Mouse (Mus musculus) liver, embryonic 15.5 days (tissue): ENCODE data around the gene Gm4952. TPM values are rescaled to one million over a fixed set of nuclear protein-coding genes. Genes with fewer than 3 reads are reported as not detected.
"Not testable (repeated sequence)": the region's sequence is repeated elsewhere in the genome, so short reads cannot be mapped to it uniquely, and the experiment has no call there.

Source experiments
- ATAC-seq: fragments of 200-750 bp; cut with Nextera tagmentation; 2 replicates; pipeline ENCODE4 v1.8.0; 2017; ENCODE audit warnings: moderate number of reproducible peaks, mild to moderate bottlenecking, moderate library complexity; ENCODE audit not compliant: insufficient read depth
- H3K27ac ChIP-seq: fragments of 300-500 bp; sonication (generic); replicated peaks from 2 replicates; pipeline ENCODE4 v1.5.1; 2015; ENCODE audit warnings: mild to moderate bottlenecking, inconsistent platforms
- H3K27me3 ChIP-seq: fragments of 300-500 bp; sonication (generic); 2 replicates; pipeline ENCODE4 v1.6.1; 2015; ENCODE audit warnings: mild to moderate bottlenecking, inconsistent platforms
- H3K36me3 ChIP-seq: fragments of 300-500 bp; sonication (generic); replicated peaks from 2 replicates; pipeline ENCODE4 v1.6.1; 2015; ENCODE audit warnings: moderate library complexity, mild to moderate bottlenecking, inconsistent platforms
- H3K4me1 ChIP-seq: fragments of 300-500 bp; sonication (generic); replicated peaks from 2 replicates; pipeline ENCODE4 v1.6.1; 2015; ENCODE audit warnings: inconsistent platforms
- H3K4me2 ChIP-seq: fragments of 300-500 bp; sonication (generic); 2 replicates; pipeline ENCODE4 v1.6.1; 2015; ENCODE audit warnings: moderate library complexity, mild to moderate bottlenecking, inconsistent platforms
- H3K4me3 ChIP-seq: fragments of 300-500 bp; sonication (generic); replicated peaks from 2 replicates; pipeline ENCODE4 v1.5.1; 2015; ENCODE audit warnings: mild to moderate bottlenecking, inconsistent platforms
- H3K9ac ChIP-seq: fragments of 300-500 bp; sonication (generic); 2 replicates; pipeline ENCODE4 v1.6.1; 2015; ENCODE audit warnings: moderate library complexity, mild to moderate bottlenecking, inconsistent platforms
- H3K9me3 ChIP-seq: fragments of 300-500 bp; sonication (generic); replicated peaks from 2 replicates; pipeline ENCODE4 v1.6.1; 2016; ENCODE audit warnings: inconsistent platforms
- WGBS: fragments of 180-500 bp; shearing (Covaris S2); methylation state at CpG from one replicate; pipeline ENCODE4 v1.1.7; 2015; ENCODE audit warnings: mixed read lengths; ENCODE audit not compliant: insufficient replicate concordance; 5-methylcytosine and 5-hydroxymethylcytosine counted together
- polyA plus RNA-seq: library from polyadenylated mRNA; unstranded; fragments of >200 nt; fragmentation: Nextera tagmentation; extraction: Ambion mirVana; gene quantifications from 2 replicates; pipeline ENCODE4 v1.2.1, GENCODE M21; 2015

Gm4952 gene
- polyA plus RNA-seq, 1 experiment from 2014 or later: 12.6 TPM

DNA sequence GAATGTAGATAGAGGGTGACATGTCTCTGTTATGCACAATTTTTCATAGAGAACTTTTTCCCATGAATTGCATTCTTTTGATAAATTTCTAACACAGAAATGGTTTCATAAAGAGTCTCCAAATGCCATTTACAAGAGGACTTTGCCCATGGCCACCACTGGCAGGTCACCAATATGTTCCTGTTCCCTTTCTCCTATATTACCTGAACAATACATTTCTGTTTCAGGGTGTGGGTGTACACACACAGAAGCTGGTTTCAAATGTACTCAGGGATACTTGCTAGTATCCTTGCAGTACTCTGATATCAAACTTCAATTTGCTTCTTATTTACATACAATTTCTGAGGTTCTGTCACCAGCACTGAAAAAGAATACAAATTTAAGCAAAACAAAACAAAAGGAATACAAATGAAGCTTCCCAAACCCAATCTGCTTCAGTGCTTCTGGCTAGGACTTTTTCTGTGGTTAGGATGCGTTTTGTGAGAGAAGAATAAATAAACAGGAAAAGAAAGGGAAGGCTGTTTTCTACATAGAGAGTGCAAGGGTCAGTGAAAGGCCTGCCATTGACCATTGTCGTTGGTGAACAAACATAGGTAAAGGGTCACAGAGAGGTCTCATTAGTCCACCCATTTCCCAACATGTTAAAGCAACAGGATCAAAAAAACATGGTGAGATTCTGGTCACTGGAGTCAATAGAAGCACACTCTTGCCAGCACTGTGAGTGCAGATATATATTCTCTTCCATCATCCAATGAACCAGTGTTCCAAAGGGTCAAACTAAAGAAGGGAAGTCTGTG lies 1.1 kb downstream of the Gm4952 start:
- ATAC-seq: peak; percentile 68
- H3K4me3 ChIP-seq: no peak overlapping the region
- H3K27ac ChIP-seq: 0 out of 2 replicates have a peak overlapping the region, but pooled peaks have one; percentile 24
- H3K27me3 ChIP-seq: peaks cover 14% of the 10 kb centered on the region
- WGBS: 11% methylated on average over 2 of the region's 2 CpGs
- no peak overlapping the region for H3K9ac ChIP-seq
- peaks cover 5% of the 10 kb centered on the region for H3K4me1 ChIP-seq
- H3K36me3 ChIP-seq: no peaks in the 10 kb centered on the region
- no peak overlapping the region; the same call in 1 of the 2 replicates for H3K4me2 ChIP-seq
- no peaks in the 10 kb centered on the region for H3K9me3 ChIP-seq

DNA sequence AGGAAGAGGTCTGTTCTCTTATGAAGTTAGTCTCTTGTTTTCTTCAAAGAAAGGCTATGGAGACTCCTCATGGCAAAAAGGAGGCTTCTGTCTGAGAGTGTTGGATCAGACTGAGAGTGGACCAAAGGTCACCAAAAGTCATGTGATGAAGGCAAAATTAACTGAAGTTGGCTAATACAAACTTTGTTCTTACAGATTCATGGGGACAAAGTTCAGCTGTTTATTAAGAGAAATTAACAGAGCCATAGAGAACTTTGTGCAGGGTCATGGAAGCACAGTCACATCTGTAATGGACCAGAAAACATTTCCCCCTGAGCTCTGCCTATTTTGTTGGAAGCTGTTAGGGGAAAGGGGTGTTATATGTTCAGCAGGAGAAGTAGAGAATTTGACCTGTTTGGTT lies 8.6 kb downstream of the Gm4952 start:
- H3K36me3 ChIP-seq: no peaks in the 10 kb centered on the region
- ATAC-seq: no peak
- no peak overlapping the region for H3K4me3 ChIP-seq
- H3K27me3 ChIP-seq: no peaks in the 10 kb centered on the region
- no peak overlapping the region for H3K9ac ChIP-seq
- H3K9me3 ChIP-seq: no peaks in the 10 kb centered on the region
- no peak overlapping the region for H3K27ac ChIP-seq
- H3K4me2 ChIP-seq: no peak overlapping the region
- no peaks in the 10 kb centered on the region for H3K4me1 ChIP-seq

DNA sequence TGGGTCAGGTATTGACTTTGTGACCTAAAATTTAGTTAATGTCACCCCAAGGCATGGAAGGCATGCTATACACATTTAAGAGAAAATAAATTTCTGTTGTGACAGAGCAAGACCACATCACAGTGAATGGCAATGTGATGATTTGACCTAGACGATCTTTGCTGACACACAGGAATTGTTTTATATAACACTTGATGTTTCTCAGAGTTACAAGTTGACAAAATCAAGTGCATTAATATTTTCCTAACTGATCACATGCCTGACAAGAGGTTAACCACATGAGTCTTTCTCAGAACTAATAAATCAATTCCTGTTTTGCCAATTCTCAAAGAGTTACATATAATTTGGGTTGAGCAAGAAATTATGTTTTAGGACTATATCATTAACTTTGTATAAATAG lies 13.9 kb downstream of the Gm4952 start:
- H3K9me3 ChIP-seq: no peaks in the 10 kb centered on the region
- no peak overlapping the region for H3K27ac ChIP-seq
- no peaks in the 10 kb centered on the region for H3K4me1 ChIP-seq
- no peak overlapping the region for H3K4me3 ChIP-seq
- ATAC-seq: no peak
- WGBS: 43% methylated on average over 1 of the region's 1 CpGs
- H3K9ac ChIP-seq: no peak overlapping the region
- H3K36me3 ChIP-seq: no peaks in the 10 kb centered on the region
- H3K27me3 ChIP-seq: no peaks in the 10 kb centered on the region
- H3K4me2 ChIP-seq: no peak overlapping the region

DNA sequence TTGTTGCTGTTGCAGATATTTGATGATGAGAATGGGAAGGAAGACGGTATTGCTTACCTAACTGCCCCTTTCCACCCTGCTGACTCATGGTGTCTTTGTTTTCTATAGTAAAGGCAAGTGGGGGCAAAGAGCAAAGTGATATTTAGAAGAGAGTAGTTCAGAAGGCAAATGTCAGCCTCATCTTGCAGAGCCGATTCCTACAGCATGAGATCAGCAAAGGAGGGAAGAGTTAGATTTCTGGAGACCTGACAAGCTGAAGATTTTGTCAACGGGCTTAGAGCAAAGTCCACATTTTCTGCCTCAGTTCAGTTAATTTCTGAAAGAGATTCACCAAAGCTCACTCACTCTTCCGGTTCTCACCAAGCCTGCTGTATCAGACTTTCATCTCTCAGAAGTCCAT lies 33.4 kb downstream of the Gm4952 start, which contains the start of gene Glyat:
Glyat (plus strand) TSS at position 133 of the 400 bp plus-strand sequence.
- ATAC-seq: no peak
- Histone ChIP-seq H3K9me3 (no peaks in the 10 kb centered on the region), H3K4me1 (no peaks in the 10 kb centered on the region), H3K4me3 (no peak within 1 kb of the TSS), H3K9ac (no peak within 1 kb of the TSS), H3K36me3 (no peaks in the 10 kb centered on the region), H3K27ac (no peak within 1 kb of the TSS), H3K27me3 (no peaks in the 10 kb centered on the region), H3K4me2 (no peak within 1 kb of the TSS)
- WGBS: 43% methylated on average over 4 of the region's 4 CpGs

DNA sequence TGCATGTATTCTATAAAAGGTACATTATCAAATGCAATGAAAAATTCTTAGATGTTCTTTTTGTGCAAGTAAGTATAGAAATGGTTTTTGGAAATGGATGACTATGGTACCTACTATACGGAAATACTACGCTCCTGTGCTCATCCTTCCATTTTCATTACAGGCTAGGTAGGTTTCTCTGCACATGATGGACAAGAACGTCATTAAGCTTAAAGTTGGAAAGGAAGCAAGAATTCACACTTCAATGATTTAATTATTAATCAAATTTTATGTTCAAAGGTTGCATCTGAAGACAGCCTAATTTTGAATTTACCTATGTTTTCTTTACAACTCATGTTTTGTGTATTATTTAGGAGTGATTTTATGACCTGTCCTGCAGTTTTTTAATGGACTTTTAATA lies 34.5 kb downstream of the Gm4952 start:
- WGBS: 65% methylated on average over 3 of the region's 3 CpGs
- no peaks in the 10 kb centered on the region for H3K36me3 ChIP-seq
- no peak overlapping the region for H3K4me3 ChIP-seq
- no peaks in the 10 kb centered on the region for H3K4me1 ChIP-seq
- H3K9me3 ChIP-seq: no peaks in the 10 kb centered on the region
- H3K9ac ChIP-seq: no peak overlapping the region
- no peak overlapping the region for H3K27ac ChIP-seq
- ATAC-seq: no peak
- no peak overlapping the region for H3K4me2 ChIP-seq
- H3K27me3 ChIP-seq: no peaks in the 10 kb centered on the region

DNA sequence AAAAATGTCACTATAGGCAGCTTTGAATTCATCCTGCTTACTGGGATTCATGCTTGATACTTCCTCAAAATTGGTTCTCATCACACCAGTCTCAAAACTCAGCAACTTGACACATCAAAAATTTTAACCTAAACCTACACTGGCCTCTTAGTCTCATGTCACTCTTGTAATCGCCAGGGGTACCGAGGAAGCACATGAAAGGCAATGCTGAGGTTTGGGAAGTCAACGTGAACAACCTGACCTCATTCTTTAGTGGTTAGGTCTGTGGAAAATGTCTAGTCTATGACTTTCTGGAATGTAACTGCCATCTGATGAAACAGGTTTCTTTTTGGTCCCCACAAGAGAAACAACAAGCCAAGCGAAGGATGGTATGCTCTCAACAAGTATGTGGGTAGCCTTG lies 35.2 kb downstream of the Gm4952 start:
- ATAC-seq: no peak
- no peak overlapping the region for H3K27ac ChIP-seq
- H3K9ac ChIP-seq: no peak overlapping the region
- H3K36me3 ChIP-seq: no peaks in the 10 kb centered on the region
- H3K4me3 ChIP-seq: no peak overlapping the region
- no peak overlapping the region for H3K4me2 ChIP-seq
- WGBS: 62% methylated on average over 4 of the region's 4 CpGs
- no peaks in the 10 kb centered on the region for H3K27me3 ChIP-seq
- H3K9me3 ChIP-seq: no peaks in the 10 kb centered on the region
- H3K4me1 ChIP-seq: no peaks in the 10 kb centered on the region

DNA sequence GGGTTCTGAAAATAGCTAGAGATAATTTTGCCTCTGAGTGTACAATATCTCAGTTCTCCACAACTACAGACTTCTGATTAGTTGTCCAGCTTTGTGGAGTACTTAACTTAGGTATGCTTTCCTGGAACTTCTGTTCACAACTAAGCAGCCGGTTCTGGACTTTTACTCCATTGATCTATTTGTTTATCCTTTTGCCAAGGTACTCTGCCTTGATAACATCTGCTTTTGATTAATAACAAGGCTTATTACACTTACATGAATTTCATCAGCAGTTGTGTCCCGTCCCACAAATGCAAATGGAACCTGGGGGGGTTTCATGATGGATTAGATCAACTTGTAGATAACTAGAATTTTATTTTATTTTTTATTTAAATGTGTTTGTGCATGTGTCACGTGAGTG lies 37.1 kb downstream of the Gm4952 start:
- H3K36me3 ChIP-seq: no peaks in the 10 kb centered on the region

DNA sequence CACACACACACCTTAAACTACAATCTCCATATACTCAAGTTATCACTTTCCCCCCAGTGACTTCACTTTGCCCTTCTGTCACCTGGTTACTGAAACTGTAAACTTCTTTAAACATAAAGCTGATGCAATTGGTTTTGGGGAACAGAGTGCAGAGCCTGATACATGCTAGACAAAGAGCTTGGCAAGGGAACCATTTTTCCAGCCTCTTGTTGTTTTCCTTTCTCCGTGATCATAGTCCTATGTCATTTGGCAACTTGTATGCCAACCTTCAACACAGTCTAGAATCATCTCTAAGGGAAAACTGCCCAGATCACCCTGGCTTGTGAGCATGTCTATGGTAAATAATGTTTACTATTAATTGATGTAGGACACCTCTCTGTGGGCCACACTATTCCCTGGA lies 38.3 kb downstream of the Gm4952 start:
- Histone ChIP-seq H3K27ac (no peak overlapping the region), H3K36me3 (no peaks in the 10 kb centered on the region), H3K4me3 (no peak overlapping the region), H3K9me3 (no peaks in the 10 kb centered on the region), H3K27me3 (no peaks in the 10 kb centered on the region), H3K4me1 (no peaks in the 10 kb centered on the region), H3K9ac (no peak overlapping the region), H3K4me2 (no peak overlapping the region)
- WGBS: 59% methylated on average over 1 of the region's 1 CpGs
- peak; percentile 15; the same call in 1 of the 2 replicates for ATAC-seq

More for the DNA sequence above, 37.1 kb downstream of the Gm4952 start:
- ATAC-seq: no peak
- no peaks in the 10 kb centered on the region for H3K4me1 ChIP-seq
- H3K27me3 ChIP-seq: no peaks in the 10 kb centered on the region
- no peak overlapping the region for H3K9ac ChIP-seq
- no peak overlapping the region for H3K4me3 ChIP-seq
- WGBS: 48% methylated on average over 3 of the region's 3 CpGs
- no peak overlapping the region for H3K4me2 ChIP-seq
- no peaks in the 10 kb centered on the region for H3K9me3 ChIP-seq
- no peak overlapping the region for H3K27ac ChIP-seq

DNA sequence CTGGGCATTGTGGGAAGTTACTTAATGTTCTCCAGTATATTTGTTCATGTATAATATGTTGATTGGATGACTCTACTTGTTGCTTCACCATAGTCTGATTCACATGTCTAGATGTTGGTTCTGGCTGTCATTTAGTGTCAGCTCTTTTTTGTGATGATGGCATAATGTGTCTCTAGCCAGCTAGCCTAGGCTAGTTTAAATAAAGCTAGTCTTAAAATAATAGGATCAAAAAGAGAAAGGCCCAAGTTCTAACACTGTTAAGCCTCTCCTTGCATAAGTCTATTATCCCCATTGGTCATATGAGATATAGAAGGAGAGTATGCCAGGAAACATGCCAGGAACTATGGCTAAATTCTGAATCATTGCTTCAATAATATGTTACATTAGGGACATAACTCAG lies 49.7 kb downstream of the Gm4952 start:
- Histone ChIP-seq H3K9ac (no peak overlapping the region), H3K9me3 (no peaks in the 10 kb centered on the region), H3K27me3 (no peaks in the 10 kb centered on the region), H3K4me1 (no peaks in the 10 kb centered on the region), H3K36me3 (no peaks in the 10 kb centered on the region), H3K4me3 (no peak overlapping the region), H3K27ac (no peak overlapping the region), H3K4me2 (no peak overlapping the region)
- ATAC-seq: no peak

DNA sequence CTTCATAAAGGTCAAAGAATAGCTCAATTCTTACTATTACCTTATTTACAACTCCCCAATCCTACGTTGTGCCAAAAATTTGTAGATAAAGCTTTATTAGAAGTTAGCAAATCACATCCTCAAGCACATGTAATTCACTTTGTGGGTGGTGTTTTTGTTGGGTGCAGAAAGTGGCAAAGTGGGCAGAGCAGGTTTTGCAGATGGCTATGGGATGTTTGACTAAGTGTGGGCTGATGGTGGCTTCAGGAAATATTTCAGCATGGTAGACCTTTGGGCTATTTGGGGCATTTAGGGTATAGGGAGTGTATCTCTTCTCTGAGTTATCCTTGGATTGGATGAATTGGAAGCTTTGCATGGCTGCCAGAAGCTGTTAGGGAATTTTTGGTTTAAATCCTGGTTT lies 66.4 kb downstream of the Gm4952 start:
- 64% methylated on average over 1 of the region's 1 CpGs for WGBS

DNA sequence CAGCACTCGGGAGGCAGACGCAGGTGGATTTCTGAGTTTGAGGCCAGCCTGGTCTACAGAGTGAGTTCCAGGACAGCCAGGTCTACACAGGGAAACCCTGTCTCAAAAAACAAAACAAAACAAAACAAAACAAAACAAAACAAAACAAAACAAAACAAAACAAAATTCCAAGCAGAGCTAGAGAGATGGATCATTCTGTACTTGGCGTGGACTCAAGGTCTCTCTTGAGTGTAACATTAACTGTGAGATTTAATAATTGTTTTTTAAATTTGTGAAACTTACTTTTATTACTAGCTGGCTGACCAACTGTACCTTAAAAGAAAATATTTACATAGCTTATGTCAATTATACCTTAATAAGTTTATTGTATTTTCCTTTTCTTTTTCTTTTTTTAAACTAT lies 68.8 kb downstream of the Gm4952 start:
- H3K4me3 ChIP-seq, H3K9me3 ChIP-seq, H3K36me3 ChIP-seq, H3K4me2 ChIP-seq, H3K27ac ChIP-seq, H3K4me1 ChIP-seq, H3K9ac ChIP-seq, H3K27me3 ChIP-seq, ATAC-seq: not testable (repeated sequence)
- 75% methylated on average over 3 of the region's 3 CpGs for WGBS

More for the DNA sequence above, 66.4 kb downstream of the Gm4952 start:
- no peak overlapping the region for H3K4me2 ChIP-seq
- no peaks in the 10 kb centered on the region for H3K27me3 ChIP-seq
- no peaks in the 10 kb centered on the region for H3K4me1 ChIP-seq
- H3K36me3 ChIP-seq: no peaks in the 10 kb centered on the region
- H3K4me3 ChIP-seq: no peak overlapping the region
- H3K9me3 ChIP-seq: no peaks in the 10 kb centered on the region
- no peak for ATAC-seq
- H3K27ac ChIP-seq: no peak overlapping the region
- no peak overlapping the region for H3K9ac ChIP-seq

DNA sequence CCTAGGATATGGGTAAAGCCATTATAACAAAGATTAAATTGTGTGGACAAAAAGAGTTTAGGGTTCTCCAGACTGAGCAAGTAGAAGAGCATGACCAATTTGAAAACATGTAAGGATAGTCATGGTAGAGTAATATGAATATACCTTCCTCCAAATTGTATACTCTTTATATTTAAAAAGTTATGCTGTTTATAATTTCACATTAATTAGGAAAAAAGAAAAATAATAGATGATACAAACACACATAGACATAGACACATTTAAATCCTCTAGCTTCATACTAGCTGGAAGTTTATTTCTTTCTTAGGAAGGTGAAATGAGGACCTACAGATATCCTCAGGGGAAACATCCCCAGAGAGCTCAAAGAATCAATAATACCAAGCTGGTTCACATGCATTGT lies 70.4 kb downstream of the Gm4952 start, which contains the start of gene Olfr1442:
Olfr1442 (plus strand) TSS at position 301 of the 400 bp plus-strand sequence.
- no peak for ATAC-seq
- no peaks in the 10 kb centered on the region for H3K36me3 ChIP-seq
- H3K4me3 ChIP-seq: no peak within 1 kb of the TSS
- H3K27ac ChIP-seq: no peak within 1 kb of the TSS
- no peaks in the 10 kb centered on the region for H3K27me3 ChIP-seq
- H3K4me1 ChIP-seq: no peaks in the 10 kb centered on the region
- H3K4me2 ChIP-seq: no peak within 1 kb of the TSS
- no peak within 1 kb of the TSS for H3K9ac ChIP-seq
- no peaks in the 10 kb centered on the region for H3K9me3 ChIP-seq
